ENCODE assay signal across 10 mouse cellular contexts in genomic region chr5:122547810-122548209, GRCm38 (mm10). TPM values are rescaled to one million over a fixed set of nuclear protein-coding genes. Genes with fewer than 3 reads are reported as not detected.
A peak's percentile ranks its signal among the peaks of the same experiment; 100 is the strongest.
DNase-seq lines count a peak whose midpoint lies in the region; ATAC-seq and TF ChIP-seq lines count a peak whose summit lies in the region.
"Had no signal": no experiment of that assay in that cellular context is flagged by ENCODE, and none has a peak within 500 bp of the region (broad histone marks: within the 10 kb centered on the region; RNA-seq: fewer than 3 reads in every experiment).

No protein-coding gene starts in this region.

- H3K27me3 ChIP-seq in forebrain, postnatal 0 days (ENCODE audit: insufficient read depth, low read length) = no peaks in the 10 kb centered on the region
- no peaks in the 10 kb centered on the region for H3K27me3 ChIP-seq in forebrain, embryonic 12.5 days
- H3K27me3 ChIP-seq in kidney, adult 2 months (replicated peaks; ENCODE audit: control insufficient read depth, insufficient read depth, low read length) = no peaks in the 10 kb centered on the region
- H3K27me3 ChIP-seq: hindbrain, embryonic 12.5 days; liver, embryonic 15.5 days had no signal

- TF ChIP-seq CTCF in forebrain, postnatal 0 days (IDR thresholded peaks at IDR 0.05; ENCODE audit: low read depth) = no peak
- TF ChIP-seq CTCF in kidney, adult 2 months (conservative IDR thresholded peaks at IDR 0.05; ENCODE audit: insufficient read depth, insufficient read length, low read depth, low read length) = no peak

- H3K9me3 ChIP-seq in forebrain, postnatal 0 days (ENCODE audit: low read length) = no peaks in the 10 kb centered on the region
- no peaks in the 10 kb centered on the region for H3K9me3 ChIP-seq in forebrain, embryonic 12.5 days
- H3K9me3 ChIP-seq: hindbrain, embryonic 12.5 days; liver, embryonic 15.5 days had no signal

- DNase-seq in forebrain, postnatal 0 days = no peak
- DNase-seq in kidney, adult 2 months = no peak
- no peak for DNase-seq in kidney, postnatal 10 days
- no peak for DNase-seq in adrenal gland, adult 2 months
- DNase-seq in adrenal gland, postnatal 10 days = no peak

- H3K79me2 ChIP-seq in macrophage (ENCODE audit: inconsistent target) = no peaks in the 10 kb centered on the region

- H3K9ac ChIP-seq in forebrain, postnatal 0 days = no peak overlapping the region
- H3K9ac ChIP-seq in forebrain, embryonic 12.5 days = no peak overlapping the region
- H3K9ac ChIP-seq: hindbrain, embryonic 12.5 days; liver, embryonic 15.5 days had no signal

- no peak for ATAC-seq in forebrain, postnatal 0 days
- ATAC-seq in forebrain, embryonic 12.5 days (ENCODE audit: low FRiP score) = no peak

- peaks cover 10% of the 10 kb centered on the region for H3K4me1 ChIP-seq in forebrain, postnatal 0 days (ENCODE audit: insufficient read depth)
- peaks cover 4% of the 10 kb centered on the region for H3K4me1 ChIP-seq in forebrain, embryonic 12.5 days
- peaks cover 13% of the 10 kb centered on the region for H3K4me1 ChIP-seq in kidney, adult 2 months (ENCODE audit: control insufficient read depth, insufficient read depth, low read length)
- peaks cover 13% of the 10 kb centered on the region for H3K4me1 ChIP-seq in brown adipose tissue, adult 24 weeks (ENCODE audit: control insufficient read depth, insufficient read depth, insufficient read length, low read length)
- H3K4me1 ChIP-seq: hindbrain, embryonic 12.5 days had no signal

- no peak overlapping the region for H3K4me2 ChIP-seq in forebrain, postnatal 0 days (ENCODE audit: low read depth)
- H3K4me2 ChIP-seq in forebrain, embryonic 12.5 days = no peak overlapping the region
- H3K4me2 ChIP-seq: hindbrain, embryonic 12.5 days; liver, embryonic 15.5 days had no signal

- no peak for TF ChIP-seq POLR2A in kidney, adult 2 months (IDR thresholded peaks at IDR 0.05; ENCODE audit: low read depth, low read length)

- peaks cover 4% of the 10 kb centered on the region; the same call in 1 of the 2 replicates for H3K36me3 ChIP-seq in forebrain, postnatal 0 days (ENCODE audit: insufficient read depth)
- no peaks in the 10 kb centered on the region; the same call in 1 of the 2 replicates for H3K36me3 ChIP-seq in forebrain, embryonic 12.5 days (replicated peaks)
- no peaks in the 10 kb centered on the region for H3K36me3 ChIP-seq in kidney, adult 2 months (ENCODE audit: control insufficient read depth, insufficient read depth, low read length)
- H3K36me3 ChIP-seq in macrophage (ENCODE audit: inconsistent target) = no peaks in the 10 kb centered on the region
- H3K36me3 ChIP-seq: liver, embryonic 15.5 days had no signal

- no peak overlapping the region for H3K4me3 ChIP-seq in forebrain, postnatal 0 days (ENCODE audit: low read depth, low read length)
- H3K4me3 ChIP-seq in forebrain, embryonic 12.5 days (replicated peaks) = no peak overlapping the region
- H3K4me3 ChIP-seq in kidney, adult 2 months (ENCODE audit: insufficient read depth, low read depth, low read length) = no peak overlapping the region
- no peak overlapping the region for H3K4me3 ChIP-seq in brown adipose tissue, adult 24 weeks (ENCODE audit: insufficient read depth, low read depth, low read length)
- no peak overlapping the region for H3K4me3 ChIP-seq in macrophage (ENCODE audit: inconsistent target)
- H3K4me3 ChIP-seq: hindbrain, embryonic 12.5 days; liver, embryonic 15.5 days had no signal

- 31% methylated on average over 6 of the region's 6 CpGs for WGBS in forebrain, postnatal 0 days
- 38% methylated on average over 6 of the region's 6 CpGs for whole genome bisulfite sequencing in forebrain, embryonic 12.5 days
- WGBS in kidney, adult 2 months = 51% methylated on average over 6 of the region's 6 CpGs
- 79% methylated on average over 6 of the region's 6 CpGs for WGBS in macrophage (ENCODE audit: missing documents)

- peak overlapping the region; percentile 9; the same call in 1 of the 2 replicates for H3K27ac ChIP-seq in forebrain, postnatal 0 days (ENCODE audit: low read depth, low read length)
- H3K27ac ChIP-seq in forebrain, embryonic 12.5 days = no peak overlapping the region
- peak overlapping the region; percentile 59; the same call in 1 of the 2 replicates for H3K27ac ChIP-seq in kidney, adult 2 months (ENCODE audit: insufficient read depth, low read depth, low read length)
- H3K27ac ChIP-seq in brown adipose tissue, adult 24 weeks (replicated peaks; ENCODE audit: low read depth, low read length) = peak overlapping the region; percentile 35; the same call in 1 of the 2 replicates
- peak overlapping the region; percentile 49 for H3K27ac ChIP-seq in macrophage
- H3K27ac ChIP-seq: hindbrain, embryonic 12.5 days; liver, embryonic 15.5 days had no signal

RNA-seq across cellular contexts. Expression of gene Atp2a2, which starts 45.8 kb away (rescaled TPM):
- total RNA-seq in forebrain, postnatal 0 days (2014; rRNA removed) = 143 and 178 TPM in 2 replicates
- 28.8 and 37.2 TPM in 2 replicates for polyA plus RNA-seq in forebrain, postnatal 0 days (2015; fragmentation: Nextera tagmentation; extraction: Ambion mirVana)
- polyA plus RNA-seq in forebrain, embryonic 12.5 days (2016; fragmentation: Nextera tagmentation; extraction: Ambion mirVana) = 57.9 and 61.2 TPM in 2 replicates
- 94.2 and 96.2 TPM in 2 replicates for polyA plus RNA-seq in kidney, adult 2 months (2012; rRNA removed)
- 77.3 and 79.4 TPM in 2 replicates for polyA plus RNA-seq in brown adipose tissue, adult 24 weeks (2012; ENCODE audit: insufficient read depth, insufficient read length, missing spikeins)
- 100 to 1,000 TPM in 19 of 26 experiments, 10 to 100 TPM in 7; 70.5 to 173 (median 117) TPM for total RNA-seq in macrophage (2018; cell fraction: chromatin; rRNA removed)
- 100 to 1,000 TPM in 9 of 26 experiments, 10 to 100 TPM in 17; 57.6 to 135 (median 96.4) TPM for total RNA-seq in macrophage (2018; cell fraction: cytosol; rRNA removed)
- 100 to 1,000 TPM; 102 to 289 (median 159) TPM for total RNA-seq in macrophage (2018; cell fraction: nucleus; rRNA removed)
- 72.1 to 135 TPM (median 74.7 TPM) in 3 replicates for polyA plus RNA-seq in macrophage (2018)
- total RNA-seq in adrenal gland, adult 2 months (2021) = 100 to 1,000 TPM; 159 to 186 TPM
- 50.5 and 66.8 TPM in 2 replicates for polyA plus RNA-seq in adrenal gland, adult 2 months (2012; rRNA removed)
- total RNA-seq in adrenal gland, postnatal 10 days (2021) = 100 to 1,000 TPM; 202 to 226 TPM
